Mouse (Mus musculus) bone marrow macrophage, adult 2 months (primary cell): Measurements from ENCODE around the gene Msantd2.

Experiments
- CTCF ChIP-seq: IDR thresholded peaks from 2 replicates; pipeline ENCODE4 v1.5.1; 2012; ENCODE audit warnings: low read depth, mild to moderate bottlenecking, low read length, moderate library complexity
- POLR2A ChIP-seq: IDR thresholded peaks from 2 replicates; pipeline ENCODE4 v1.6.1; 2012; ENCODE audit warnings: mild to moderate bottlenecking, low read depth, low read length, borderline replicate concordance

GRCm38 (mm10) chr9:37525461-37525860 lies 36.3 kb downstream of the Msantd2 start:
- no peak for TF ChIP-seq CTCF
- TF ChIP-seq POLR2A: no peak
